Mouse (Mus musculus) cerebellum, postnatal 36 days (tissue): Measurements from ENCODE around the gene Gdf11.

Source experiments
- DNase-seq, 2 experiments: peaks; one replicate each; pipeline ENCODE4 v3.0.0; 2021 to 2022; ENCODE audit warnings: mixed read lengths in 2 of 2

Gene Gdf11

DNA sequence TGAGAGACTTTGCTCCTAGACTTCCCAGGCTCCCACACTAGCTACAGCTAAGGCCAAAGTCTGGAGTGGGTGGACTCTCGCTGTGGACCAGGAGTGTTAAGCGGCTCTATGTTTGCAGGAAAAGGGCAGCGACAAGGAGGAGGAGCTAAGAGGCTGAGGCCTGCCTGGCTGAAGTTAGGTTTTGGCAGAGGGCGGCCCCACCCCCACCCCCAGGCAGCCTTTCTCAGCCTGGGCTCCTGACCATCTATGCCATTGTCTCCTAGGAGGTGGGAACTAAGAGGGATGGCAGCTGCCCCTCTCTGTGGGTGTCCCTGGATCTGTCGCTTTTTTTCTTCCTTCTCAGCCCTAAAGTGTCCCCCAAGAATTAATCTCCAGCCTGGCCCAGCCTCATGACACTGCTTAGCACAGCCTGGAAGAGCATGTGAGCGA is 27.7 kb upstream of the Gdf11 start:
- DNase-seq = peak; percentile 47 to 56

- peak; percentile 97 to 99 for DNase-seq
Measured at GRCm38 (mm10) chr10:128918246-128918645, 26.7 kb upstream of the Gdf11 start.

DNA sequence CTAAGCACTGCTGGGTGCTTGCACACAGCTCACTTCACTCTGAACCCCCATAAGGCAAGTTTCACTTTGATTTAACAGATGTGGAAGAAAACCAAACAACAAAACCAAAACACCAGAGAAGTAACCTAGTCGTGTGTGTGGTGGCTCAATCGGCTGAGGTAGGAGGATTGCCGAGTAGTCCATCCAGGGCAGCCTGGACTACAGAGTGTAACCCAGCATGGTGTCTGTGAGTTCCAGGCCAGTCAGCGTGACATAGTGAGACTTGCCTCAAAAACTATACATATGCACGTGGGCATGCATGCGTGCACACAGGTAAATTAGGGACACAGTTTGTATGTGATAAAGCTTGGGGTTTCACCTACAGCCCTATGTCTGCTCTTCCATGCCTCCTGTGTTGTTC is 25.9 kb upstream of the Gdf11 start:
- DNase-seq = no peak

DNA sequence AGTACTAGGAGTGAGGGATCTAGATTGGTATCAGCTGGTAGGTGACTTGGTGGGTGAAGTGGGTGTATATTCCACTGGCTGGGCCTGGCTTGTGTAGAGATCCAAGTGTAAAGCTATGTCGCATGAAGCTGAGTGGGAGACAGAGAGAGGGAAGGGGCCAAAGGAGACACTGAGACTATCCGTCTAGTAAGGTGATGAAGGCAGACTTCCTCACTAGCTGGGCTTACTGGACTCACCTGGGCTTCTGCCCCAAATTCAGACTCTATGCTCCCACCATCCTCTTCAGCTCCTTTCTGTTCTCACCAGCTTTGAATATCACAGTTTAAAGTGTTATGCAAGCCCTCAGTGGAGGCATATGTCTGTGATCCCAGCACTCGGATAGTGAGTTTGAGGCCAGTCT is 25.1 kb upstream of the Gdf11 start:
- DNase-seq = no peak

GRCm38 (mm10) chr10:128915550-128915949 is 24.0 kb upstream of the Gdf11 start:
- DNase-seq = no peak

GRCm38 (mm10) chr10:128913696-128914095 is 22.2 kb upstream of the Gdf11 start:
- peak in 1 of 2 experiments; percentile 27 for DNase-seq

GRCm38 (mm10) chr10:128913219-128913618 is 21.7 kb upstream of the Gdf11 start:
- peak; percentile 94 to 99 for DNase-seq

- no peak for DNase-seq
Measured at GRCm38 (mm10) chr10:128912791-128913190, 21.3 kb upstream of the Gdf11 start.

GRCm38 (mm10) chr10:128912268-128912667 is 20.8 kb upstream of the Gdf11 start:
- no peak for DNase-seq

DNA sequence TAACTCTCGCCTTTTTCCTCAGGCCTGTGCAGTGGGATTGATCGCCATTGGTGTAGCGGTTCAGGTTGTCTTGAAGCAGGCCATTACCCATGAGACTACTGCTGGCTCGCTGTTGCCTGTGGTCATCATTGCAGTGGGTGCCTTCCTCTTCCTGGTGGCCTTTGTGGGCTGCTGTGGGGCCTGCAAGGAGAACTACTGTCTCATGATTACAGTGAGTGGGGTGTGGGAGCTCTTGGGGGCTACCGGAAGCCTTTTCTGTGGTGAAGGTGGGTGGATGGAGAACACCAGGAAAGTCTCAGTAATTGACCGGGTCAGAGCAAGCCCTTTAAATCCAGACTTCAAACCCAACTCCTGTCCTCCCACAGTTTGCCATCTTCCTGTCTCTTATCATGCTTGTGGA is 19.9 kb upstream of the Gdf11 start:
- DNase-seq = no peak

GRCm38 (mm10) chr10:128910066-128910841 is 18.7 kb upstream of the Gdf11 start:
- peak in 1 of 2 experiments; percentile 47 for DNase-seq

DNA sequence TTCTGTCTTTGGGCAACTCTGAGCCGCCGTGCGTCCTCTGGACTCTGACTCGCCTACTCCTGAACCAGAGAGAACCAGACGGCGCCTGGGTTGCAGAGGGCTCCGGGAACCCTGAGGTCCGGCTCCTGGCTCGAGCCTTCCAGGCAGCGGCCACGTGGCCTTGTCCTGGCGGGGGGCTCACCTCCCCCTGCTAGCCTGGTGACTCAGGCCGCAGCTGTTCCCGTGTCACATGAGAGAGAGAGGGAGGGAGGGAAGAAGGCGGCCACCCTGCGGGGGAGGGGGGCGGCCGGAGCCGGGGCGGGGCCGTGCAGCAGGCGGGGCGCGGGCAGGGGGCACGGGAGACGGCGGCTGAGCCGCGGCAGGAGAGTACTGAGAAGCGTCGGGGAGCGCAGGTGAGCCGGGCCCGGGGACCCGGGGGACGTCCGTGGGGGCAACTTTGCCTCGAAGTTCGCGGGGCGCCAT is 18.1 kb upstream of the Gdf11 start:
- peak; percentile 49 to 63 for DNase-seq

GRCm38 (mm10) chr10:128908778-128909448 is 17.4 kb upstream of the Gdf11 start:
- DNase-seq = no peak

GRCm38 (mm10) chr10:128904812-128905211 is 13.3 kb upstream of the Gdf11 start:
- DNase-seq = no peak

DNA sequence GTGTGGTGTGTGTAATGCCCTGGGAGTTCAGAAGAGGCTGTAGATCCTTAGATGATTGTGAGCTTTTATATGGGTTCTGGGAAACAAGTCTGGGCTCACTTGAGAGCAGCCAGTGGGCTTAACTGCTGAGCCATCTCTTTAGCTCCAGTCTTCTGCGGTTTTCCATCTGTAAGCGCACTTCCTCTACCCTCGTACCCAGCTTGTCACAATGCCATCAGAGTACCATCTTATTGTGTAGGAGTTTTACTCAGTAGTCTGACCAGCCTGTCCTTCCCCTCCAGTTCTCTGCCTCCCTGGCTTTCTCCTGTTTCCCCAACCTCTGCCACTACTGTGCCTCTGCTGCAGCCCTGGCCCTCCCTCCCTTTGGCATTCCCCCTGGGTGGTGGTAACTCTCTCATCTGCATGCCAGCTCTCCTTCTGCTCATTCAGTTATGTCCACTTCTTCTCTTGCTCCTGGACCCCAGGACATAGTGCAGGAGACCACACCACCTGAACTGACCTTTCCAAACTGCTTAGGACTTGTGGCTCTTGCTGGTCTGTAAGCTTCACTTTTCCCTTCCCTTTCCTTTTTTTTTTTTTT is 11.0 kb upstream of the Gdf11 start:
- DNase-seq = no peak

DNA sequence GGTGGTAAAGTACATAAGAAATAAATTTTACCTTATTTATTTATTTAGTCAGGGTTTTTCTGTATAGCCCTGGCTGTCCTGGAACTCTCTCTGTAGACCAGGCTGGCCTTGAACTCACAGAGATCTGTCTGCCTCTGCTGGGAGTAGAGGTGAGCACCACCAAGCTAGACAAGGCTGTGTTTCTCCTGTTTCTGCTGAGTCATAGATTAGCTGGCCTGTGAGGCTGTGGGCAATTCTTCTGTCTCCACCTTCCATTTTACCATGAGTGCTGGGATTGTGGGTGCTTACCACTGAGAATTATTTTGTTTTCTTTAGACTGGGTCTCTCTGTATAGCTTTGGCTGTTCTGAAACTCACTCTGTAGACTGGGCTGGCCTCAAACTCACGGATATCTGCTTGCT is 9.9 kb upstream of the Gdf11 start:
- DNase-seq = no peak

DNA sequence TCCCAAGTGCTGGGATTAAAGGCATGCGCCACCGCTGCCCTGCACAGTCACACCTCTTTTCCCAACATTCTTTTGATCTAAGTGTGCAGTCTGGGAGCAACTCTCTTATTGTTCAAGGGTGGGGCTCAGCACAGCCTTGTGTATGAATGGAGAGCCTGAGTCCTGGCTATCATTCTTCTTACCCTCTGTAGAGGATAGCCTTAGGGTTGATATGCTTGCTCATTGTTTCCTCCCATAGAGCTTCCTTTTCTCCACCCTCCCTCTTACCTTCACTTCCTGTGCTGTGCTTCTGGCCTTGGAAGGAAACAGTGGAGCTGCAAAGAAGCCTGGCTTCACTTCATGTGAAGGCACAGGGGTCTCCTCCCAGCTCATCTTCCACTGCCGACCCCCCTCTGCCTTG is 9.2 kb upstream of the Gdf11 start, which contains the start of gene Cd63:
Gene Cd63, plus strand, starts transcription at position 292 of the 400 bp plus-strand sequence.
- DNase-seq = no peak

DNA sequence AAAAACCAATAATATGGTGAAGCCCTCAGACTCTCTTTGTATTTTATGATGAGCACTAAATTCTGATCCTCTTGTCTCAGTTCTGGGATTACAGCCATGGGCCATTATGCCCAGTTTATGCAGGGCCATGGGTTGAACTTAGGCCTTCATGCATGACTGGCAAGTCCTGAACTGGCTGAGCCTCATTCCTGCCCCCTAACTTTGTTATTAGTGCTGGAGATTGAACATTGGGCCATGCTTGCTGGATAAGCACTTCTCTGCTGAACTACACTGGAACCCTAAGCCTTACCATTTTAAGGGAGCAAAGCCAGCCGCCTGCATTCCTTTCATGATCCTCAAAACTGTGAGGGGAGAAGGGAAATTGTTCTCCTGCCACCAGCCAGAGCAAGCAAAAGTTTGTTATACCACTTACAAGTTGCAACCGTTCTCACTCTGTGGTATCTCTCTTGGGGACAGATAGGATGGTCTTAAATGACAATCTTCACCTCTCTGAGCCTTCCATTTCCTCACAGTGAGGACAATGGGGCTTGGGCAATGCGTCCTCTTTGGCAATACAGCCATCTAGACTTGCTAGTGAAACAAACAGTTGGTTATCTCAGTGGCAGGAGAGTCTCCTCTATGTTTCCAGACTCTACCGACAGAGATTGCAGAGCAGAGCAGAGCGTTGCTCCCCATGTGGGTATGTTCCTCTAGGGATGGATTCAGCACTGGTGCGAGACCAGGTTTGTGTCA is 8.4 kb upstream of the Gdf11 start:
- no peak for DNase-seq

- DNase-seq = no peak
Measured at GRCm38 (mm10) chr10:128897501-128897900, 6.0 kb upstream of the Gdf11 start.

DNA sequence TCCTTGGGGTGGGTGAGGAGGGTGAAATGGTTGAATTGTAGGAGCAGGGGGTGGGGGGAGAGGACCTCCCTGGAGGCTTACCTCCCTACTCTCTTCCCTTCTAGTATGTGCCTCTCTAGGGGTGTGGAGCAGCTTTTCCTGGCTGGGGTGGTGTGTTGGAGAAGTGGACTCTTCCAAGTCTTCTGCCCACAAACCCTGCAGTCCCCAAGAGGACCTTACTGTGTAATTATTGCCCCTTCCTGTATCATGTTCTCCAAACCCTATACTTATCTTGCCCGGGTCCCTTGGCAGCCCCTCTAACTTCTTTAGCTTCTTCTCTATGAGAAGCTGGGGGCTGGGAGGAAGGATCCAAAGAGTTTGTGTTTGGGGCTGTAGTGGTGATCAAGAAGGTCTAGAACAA is 5.3 kb upstream of the Gdf11 start:
- no peak for DNase-seq

DNA sequence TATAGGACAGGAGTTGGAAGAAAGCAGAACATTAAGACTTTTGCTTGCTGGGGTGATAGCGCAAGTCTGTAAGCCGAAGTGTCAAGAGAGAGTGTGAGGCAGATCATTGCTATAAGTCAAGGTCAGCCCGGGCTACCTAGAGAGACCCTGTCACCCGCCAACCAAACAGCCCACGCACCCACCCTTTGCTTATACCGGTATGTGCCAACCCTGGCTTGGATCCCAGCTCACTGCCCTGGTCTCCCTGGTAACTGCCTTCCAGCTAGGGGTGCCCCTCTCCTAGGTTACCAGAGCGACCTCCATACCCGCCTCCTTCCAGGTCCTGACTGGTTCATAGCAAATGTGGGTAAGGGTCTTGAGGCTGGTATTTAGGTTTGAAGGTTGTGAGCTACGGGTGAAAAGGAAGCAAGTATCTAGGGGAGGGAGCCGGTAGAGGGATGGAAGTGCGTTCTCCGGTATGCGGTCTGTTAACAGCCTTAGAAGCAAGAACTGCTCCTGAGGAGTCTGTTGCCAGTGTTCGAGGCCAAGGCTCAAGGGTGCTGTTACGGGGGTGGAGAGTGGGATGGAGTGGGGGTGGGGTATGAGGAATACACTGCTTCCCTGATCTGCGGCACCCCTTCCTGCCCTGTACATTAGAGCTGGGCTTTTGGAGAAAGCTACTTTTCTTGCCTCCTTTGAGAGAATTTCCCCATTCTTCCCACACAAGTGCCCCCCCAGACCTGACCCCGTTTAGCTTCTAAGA is 4.6 kb upstream of the Gdf11 start:
- peak in 1 of 2 experiments; percentile 24 for DNase-seq

- DNase-seq = peak; percentile 47 to 84
Measured at GRCm38 (mm10) chr10:128895437-128895836, 3.9 kb upstream of the Gdf11 start.
